Mouse (Mus musculus) heart, postnatal 0 days (tissue): Measurements from ENCODE around the gene Hoxb9. TPM values are rescaled to one million over a fixed set of nuclear protein-coding genes. Genes with fewer than 3 reads are reported as not detected.

Experiments used
- ATAC-seq: fragments of 200-750 bp; cut with Nextera tagmentation; 2 replicates; pipeline ENCODE4 v1.8.0; 2017; ENCODE audit warnings: low read depth, moderate number of reproducible peaks, moderate library complexity; ENCODE audit not compliant: insufficient read depth
- DNase-seq: peaks from one replicate; pipeline ENCODE4 v3.0.0-alpha.2; 2016; ENCODE audit warnings: low spot score
- H3K27ac ChIP-seq: fragments of 300-500 bp; sonication (generic); 2 replicates; pipeline ENCODE4 v1.5.1; 2014; ENCODE audit warnings: low read depth, mild to moderate bottlenecking
- H3K27me3 ChIP-seq: fragments of 300-500 bp; sonication (generic); 2 replicates; pipeline ENCODE4 v1.6.1; 2014; ENCODE audit warnings: low read length, mixed read lengths; ENCODE audit not compliant: control insufficient read depth, insufficient read depth
- H3K36me3 ChIP-seq: fragments of 300-500 bp; sonication (generic); replicated peaks from 2 replicates; pipeline ENCODE4 v1.6.1; 2014; ENCODE audit warnings: low read length, mixed read lengths; ENCODE audit not compliant: control insufficient read depth, insufficient read depth
- H3K4me1 ChIP-seq: fragments of 300-500 bp; sonication (generic); 2 replicates; pipeline ENCODE4 v1.6.1; 2014; ENCODE audit warnings: antibody characterized with exemption; ENCODE audit not compliant: control insufficient read depth, insufficient read depth
- H3K4me2 ChIP-seq: fragments of 300-500 bp; sonication (generic); 2 replicates; pipeline ENCODE4 v1.6.1; 2014; ENCODE audit warnings: low read depth, mild to moderate bottlenecking, low read length, moderate library complexity
- H3K4me3 ChIP-seq: fragments of 300-500 bp; sonication (generic); 2 replicates; pipeline ENCODE4 v1.5.1; 2014; ENCODE audit warnings: low read depth, low read length
- H3K9ac ChIP-seq: fragments of 300-500 bp; sonication (generic); replicated peaks from 2 replicates; pipeline ENCODE4 v1.6.1; 2014; ENCODE audit warnings: low read depth, low read length, mixed read lengths
- H3K9me3 ChIP-seq: fragments of 300-500 bp; sonication (generic); replicated peaks from 2 replicates; pipeline ENCODE4 v1.6.1; 2016; ENCODE audit warnings: low read length; ENCODE audit not compliant: control insufficient read depth
- CTCF ChIP-seq: IDR thresholded peaks from 2 replicates; pipeline ENCODE4 v1.5.1; 2016; ENCODE audit warnings: antibody characterized with exemption, control low read depth, low read depth
- EP300 ChIP-seq: IDR thresholded peaks from 2 replicates; pipeline ENCODE4 v1.6.1; 2016; ENCODE audit warnings: antibody characterized with exemption, low read depth
- WGBS: fragments of 180-500 bp; shearing (Covaris S2); extraction: QIAGEN DNeasy Blood & Tissue Kit; methylation state at CpG from one replicate; pipeline ENCODE4 v1.1.7; 2014; 5-methylcytosine and 5-hydroxymethylcytosine counted together
- polyA plus RNA-seq: library from polyadenylated mRNA; unstranded; fragments of >200 nt; fragmentation: Nextera tagmentation; extraction: Ambion mirVana; gene quantifications from 2 replicates; pipeline ENCODE4 v1.2.1, GENCODE M21; 2015
- total RNA-seq: library from RNA; depleted of rRNA; stranded (reverse); fragments of >200 nt; gene quantifications from 2 replicates; pipeline ENCODE4 v1.2.3, GENCODE M21; 2014; ENCODE audit warnings: low replicate concordance

Hoxb9 gene
- total and polyA plus RNA-seq, 2 experiments from 2014 or later: not detected

- peak; percentile 72 for TF ChIP-seq CTCF
- no peak for TF ChIP-seq EP300
- no peak overlapping the region for H3K4me3 ChIP-seq
- no peak overlapping the region for H3K4me2 ChIP-seq
- no peak overlapping the region for H3K9ac ChIP-seq
- no peaks in the 10 kb centered on the region for H3K36me3 ChIP-seq
- ATAC-seq: peak; percentile 62; the same call in 1 of the 2 replicates
- H3K4me1 ChIP-seq: no peaks in the 10 kb centered on the region
- under 1% methylated on average over 32 of the region's 32 CpGs for WGBS
- peaks cover 100% of the 10 kb centered on the region for H3K27me3 ChIP-seq
- no peak overlapping the region for H3K27ac ChIP-seq
- H3K9me3 ChIP-seq: no peaks in the 10 kb centered on the region
- DNase-seq: peak; percentile 58
These were observed 23.2 kb downstream of the Hoxb9 start for GRCm38 (mm10) chr11:96294245-96295091.

GRCm38 (mm10) chr11:96295092-96295835, 24.0 kb downstream of the Hoxb9 start:
- Histone ChIP-seq H3K4me3 (no peak overlapping the region), H3K4me2 (no peak overlapping the region), H3K4me1 (no peaks in the 10 kb centered on the region), H3K27ac (no peak overlapping the region), H3K9ac (no peak overlapping the region), H3K36me3 (no peaks in the 10 kb centered on the region), H3K27me3 (peaks cover 100% of the 10 kb centered on the region), H3K9me3 (no peaks in the 10 kb centered on the region)
- TF ChIP-seq EP300 (no peak), CTCF (no peak)
- 1% methylated on average over 29 of the region's 30 CpGs for WGBS
- ATAC-seq (no peak), DNase-seq (no peak)

- DNase-seq (no peak), ATAC-seq (no peak)
- no peak overlapping the region for H3K4me3 ChIP-seq
- TF ChIP-seq EP300 (no peak), CTCF (no peak)
- H3K4me2 ChIP-seq: no peak overlapping the region
- no peaks in the 10 kb centered on the region for H3K36me3 ChIP-seq
- H3K9me3 ChIP-seq: no peaks in the 10 kb centered on the region
- no peak overlapping the region for H3K9ac ChIP-seq
- H3K27me3 ChIP-seq: peaks cover 100% of the 10 kb centered on the region
- 8% methylated on average over 2 of the region's 2 CpGs for WGBS
- no peaks in the 10 kb centered on the region for H3K4me1 ChIP-seq
- H3K27ac ChIP-seq: no peak overlapping the region
These were observed 25.7 kb downstream of the Hoxb9 start for GRCm38 (mm10) chr11:96296997-96297396.

GRCm38 (mm10) chr11:96297428-96297827, 26.2 kb downstream of the Hoxb9 start:
- Histone ChIP-seq H3K27me3 (peaks cover 100% of the 10 kb centered on the region), H3K4me3 (no peak overlapping the region), H3K27ac (no peak overlapping the region), H3K9me3 (no peaks in the 10 kb centered on the region), H3K9ac (no peak overlapping the region), H3K4me2 (no peak overlapping the region), H3K4me1 (no peaks in the 10 kb centered on the region), H3K36me3 (no peaks in the 10 kb centered on the region)
- TF ChIP-seq EP300 (no peak), CTCF (no peak)
- WGBS: 22% methylated on average over 3 of the region's 3 CpGs
- no peak for ATAC-seq
- no peak for DNase-seq

- Histone ChIP-seq H3K9ac (no peak overlapping the region), H3K27ac (no peak overlapping the region), H3K4me2 (no peak overlapping the region), H3K4me1 (no peaks in the 10 kb centered on the region), H3K36me3 (no peaks in the 10 kb centered on the region), H3K4me3 (no peak overlapping the region), H3K27me3 (peaks cover 100% of the 10 kb centered on the region), H3K9me3 (no peaks in the 10 kb centered on the region)
- ATAC-seq: no peak
- TF ChIP-seq CTCF (no peak), EP300 (no peak)
- DNase-seq: no peak
- WGBS: 7% methylated on average over 11 of the region's 11 CpGs
These were observed 26.8 kb downstream of the Hoxb9 start for GRCm38 (mm10) chr11:96297968-96298635.
